Mouse (Mus musculus): Measurements from ENCODE around the gene Ly86. TPM values are rescaled to one million over a fixed set of nuclear protein-coding genes. Genes with fewer than 3 reads are reported as not detected.

Gene Ly86
- polyA plus RNA-seq, 1 experiment: 24.3 TPM

GRCm38 (mm10) chr13:37364351-37364750, 19.3 kb downstream of the Ly86 start:
- Histone ChIP-seq H3K4me3 (ENCODE audit: insufficient read depth, low read length) (no peak overlapping the region), H3K4me1 (ENCODE audit: control insufficient read depth, insufficient read depth, low read length) (no peaks in the 10 kb centered on the region; the same call in 1 of the 2 replicates), H3K27ac (ENCODE audit: insufficient read depth, low read length) (no peak overlapping the region)
- TF ChIP-seq CTCF (IDR thresholded peaks at IDR 0.05; ENCODE audit: extremely low read depth, insufficient read depth, low read length) (no peak), POLR2A (IDR thresholded peaks at IDR 0.05; ENCODE audit: extremely low read depth, insufficient read depth, low read length) (no peak)

GRCm38 (mm10) chr13:37376411-37376810, 31.4 kb downstream of the Ly86 start:
- Histone ChIP-seq H3K4me3 (ENCODE audit: insufficient read depth, low read length) (no peak overlapping the region), H3K27ac (ENCODE audit: insufficient read depth, low read length) (no peak overlapping the region), H3K4me1 (ENCODE audit: control insufficient read depth, insufficient read depth, low read length) (no peaks in the 10 kb centered on the region)
- TF ChIP-seq CTCF (IDR thresholded peaks at IDR 0.05; ENCODE audit: extremely low read depth, insufficient read depth, low read length) (no peak), POLR2A (IDR thresholded peaks at IDR 0.05; ENCODE audit: extremely low read depth, insufficient read depth, low read length) (no peak)

- Histone ChIP-seq H3K27ac (ENCODE audit: insufficient read depth, low read length) (peak overlapping the region; percentile 84), H3K4me3 (ENCODE audit: insufficient read depth, low read length) (no peak overlapping the region), H3K4me1 (ENCODE audit: control insufficient read depth, insufficient read depth, low read length) (peaks cover 2% of the 10 kb centered on the region; the same call in 1 of the 2 replicates)
- TF ChIP-seq POLR2A (IDR thresholded peaks at IDR 0.05; ENCODE audit: extremely low read depth, insufficient read depth, low read length) (no peak), CTCF (IDR thresholded peaks at IDR 0.05; ENCODE audit: extremely low read depth, insufficient read depth, low read length) (no peak)
These were observed 43.5 kb downstream of the Ly86 start for GRCm38 (mm10) chr13:37388222-37389202.

GRCm38 (mm10) chr13:37389296-37389695, 44.3 kb downstream of the Ly86 start:
- TF ChIP-seq CTCF (IDR thresholded peaks at IDR 0.05; ENCODE audit: extremely low read depth, insufficient read depth, low read length) (no peak), POLR2A (IDR thresholded peaks at IDR 0.05; ENCODE audit: extremely low read depth, insufficient read depth, low read length) (no peak)
- Histone ChIP-seq H3K4me1 (ENCODE audit: control insufficient read depth, insufficient read depth, low read length) (peaks cover 2% of the 10 kb centered on the region; the same call in 1 of the 2 replicates), H3K27ac (ENCODE audit: insufficient read depth, low read length) (0 out of 2 replicates have a peak overlapping the region, but pooled peaks have one; percentile 15), H3K4me3 (ENCODE audit: insufficient read depth, low read length) (no peak overlapping the region)

- Histone ChIP-seq H3K27ac (ENCODE audit: insufficient read depth, low read length) (no peak overlapping the region), H3K4me3 (ENCODE audit: insufficient read depth, low read length) (no peak overlapping the region), H3K4me1 (ENCODE audit: control insufficient read depth, insufficient read depth, low read length) (no peaks in the 10 kb centered on the region)
- TF ChIP-seq CTCF (IDR thresholded peaks at IDR 0.05; ENCODE audit: extremely low read depth, insufficient read depth, low read length): no peak
- TF ChIP-seq POLR2A (IDR thresholded peaks at IDR 0.05; ENCODE audit: extremely low read depth, insufficient read depth, low read length): no peak
These were observed 53.8 kb downstream of the Ly86 start for GRCm38 (mm10) chr13:37398791-37399190.

- TF ChIP-seq CTCF (IDR thresholded peaks at IDR 0.05; ENCODE audit: extremely low read depth, insufficient read depth, low read length) (no peak), POLR2A (IDR thresholded peaks at IDR 0.05; ENCODE audit: extremely low read depth, insufficient read depth, low read length) (no peak)
- no peak overlapping the region for H3K27ac ChIP-seq (ENCODE audit: insufficient read depth, low read length)
- no peak overlapping the region for H3K4me3 ChIP-seq (ENCODE audit: insufficient read depth, low read length)
- no peaks in the 10 kb centered on the region for H3K4me1 ChIP-seq (ENCODE audit: control insufficient read depth, insufficient read depth, low read length)
These were observed 54.3 kb downstream of the Ly86 start for GRCm38 (mm10) chr13:37399340-37399739.

GRCm38 (mm10) chr13:37402421-37402820, 57.4 kb downstream of the Ly86 start:
- no peaks in the 10 kb centered on the region for H3K4me1 ChIP-seq (ENCODE audit: control insufficient read depth, insufficient read depth, low read length)

GRCm38 (mm10) chr13:37403708-37404107, 58.7 kb downstream of the Ly86 start:
- Histone ChIP-seq H3K4me1 (ENCODE audit: control insufficient read depth, insufficient read depth, low read length) (no peaks in the 10 kb centered on the region), H3K27ac (ENCODE audit: insufficient read depth, low read length) (no peak overlapping the region), H3K4me3 (ENCODE audit: insufficient read depth, low read length) (no peak overlapping the region)
- TF ChIP-seq POLR2A (IDR thresholded peaks at IDR 0.05; ENCODE audit: extremely low read depth, insufficient read depth, low read length) (no peak), CTCF (IDR thresholded peaks at IDR 0.05; ENCODE audit: extremely low read depth, insufficient read depth, low read length) (no peak)

More at GRCm38 (mm10) chr13:37402421-37402820, 57.4 kb downstream of the Ly86 start:
- H3K4me3 ChIP-seq (ENCODE audit: insufficient read depth, low read length): no peak overlapping the region
- no peak overlapping the region for H3K27ac ChIP-seq (ENCODE audit: insufficient read depth, low read length)
- TF ChIP-seq POLR2A (IDR thresholded peaks at IDR 0.05; ENCODE audit: extremely low read depth, insufficient read depth, low read length) (no peak), CTCF (IDR thresholded peaks at IDR 0.05; ENCODE audit: extremely low read depth, insufficient read depth, low read length) (no peak)

GRCm38 (mm10) chr13:37415696-37416095, 70.7 kb downstream of the Ly86 start:
- Histone ChIP-seq H3K4me3 (ENCODE audit: insufficient read depth, low read length) (no peak overlapping the region), H3K4me1 (ENCODE audit: control insufficient read depth, insufficient read depth, low read length) (peaks cover 2% of the 10 kb centered on the region; the same call in 1 of the 2 replicates), H3K27ac (ENCODE audit: insufficient read depth, low read length) (no peak overlapping the region; the same call in 1 of the 2 replicates)
- TF ChIP-seq CTCF (IDR thresholded peaks at IDR 0.05; ENCODE audit: extremely low read depth, insufficient read depth, low read length): no peak

GRCm38 (mm10) chr13:37423416-37423815, 78.4 kb downstream of the Ly86 start:
- no peak overlapping the region for H3K27ac ChIP-seq (ENCODE audit: insufficient read depth, low read length)
- peaks cover 4% of the 10 kb centered on the region for H3K4me1 ChIP-seq (ENCODE audit: control insufficient read depth, insufficient read depth, low read length)
- H3K4me3 ChIP-seq (ENCODE audit: insufficient read depth, low read length): no peak overlapping the region
- TF ChIP-seq CTCF (IDR thresholded peaks at IDR 0.05; ENCODE audit: extremely low read depth, insufficient read depth, low read length) (no peak), POLR2A (IDR thresholded peaks at IDR 0.05; ENCODE audit: extremely low read depth, insufficient read depth, low read length) (no peak)
